Mouse (Mus musculus) myocyte (in vitro differentiated cells): ENCODE measurements around the gene Cd300lf. TPM values are rescaled to one million over a fixed set of nuclear protein-coding genes. Genes with fewer than 3 reads are reported as not detected.

Source experiments
- H3K27me3 ChIP-seq: one replicate; pipeline ENCODE4 v1.6.1; 2011; ENCODE audit not compliant: control insufficient read depth, insufficient read depth, insufficient read length
- H3K36me3 ChIP-seq: one replicate; pipeline ENCODE4 v1.6.1; 2011; ENCODE audit not compliant: control insufficient read depth, insufficient read depth
- H3K4me2 ChIP-seq: one replicate; pipeline ENCODE4 v1.6.1; 2011; ENCODE audit warnings: low read depth, control low read depth
- H3K4me3 ChIP-seq: one replicate; pipeline ENCODE4 v1.5.1; 2011; ENCODE audit warnings: mild to moderate bottlenecking, control low read depth, moderate library complexity
- H3K79me2 ChIP-seq: one replicate; pipeline ENCODE4 v1.6.1; 2011; ENCODE audit not compliant: control insufficient read depth, insufficient read depth
- H3ac ChIP-seq: one replicate; pipeline ENCODE4 v1.6.1; 2011; ENCODE audit not compliant: control insufficient read depth, insufficient read length
- CEBPB ChIP-seq: IDR thresholded peaks from 2 replicates; pipeline ENCODE4 v1.6.1; 2011; ENCODE audit warnings: mild to moderate bottlenecking, moderate library complexity; ENCODE audit not compliant: poor library complexity, insufficient read depth, severe bottlenecking
- E2F4 ChIP-seq: IDR thresholded peaks from one replicate; pipeline ENCODE4 v1.6.1; 2011; ENCODE audit warnings: mild to moderate bottlenecking, control low read depth, moderate library complexity; ENCODE audit not compliant: insufficient read depth
- MAX ChIP-seq: IDR thresholded peaks from one replicate; pipeline ENCODE4 v1.6.1; 2011; ENCODE audit warnings: low read depth, mild to moderate bottlenecking, control low read depth
- MYOD1 ChIP-seq, 3 experiments: IDR thresholded peaks; one replicate each; pipeline ENCODE4 v1.6.1; 2011; ENCODE audit warnings: control low read depth in 2 of 3, low read depth in 2 of 3, mild to moderate bottlenecking in 2 of 3, moderate library complexity in 1 of 3; ENCODE audit not compliant: insufficient read length in 2 of 3, control insufficient read depth in 1 of 3
- MYOG ChIP-seq, 3 experiments: IDR thresholded peaks; one replicate each; pipeline ENCODE4 v1.6.1; 2011; ENCODE audit warnings: control low read depth in 2 of 3, low read depth in 2 of 3, mild to moderate bottlenecking in 2 of 3; ENCODE audit not compliant: insufficient read length in 2 of 3, control insufficient read depth in 1 of 3, insufficient read depth in 1 of 3
- POLR2A ChIP-seq: IDR thresholded peaks from one replicate; pipeline ENCODE4 v1.6.1; 2011; ENCODE audit warnings: low read depth, mild to moderate bottlenecking, control low read depth, moderate library complexity; ENCODE audit not compliant: insufficient read length
- POLR2AphosphoS2 ChIP-seq: IDR thresholded peaks from one replicate; pipeline ENCODE4 v1.6.1; 2011; ENCODE audit warnings: low read depth, control low read depth; ENCODE audit not compliant: insufficient read length
- REST ChIP-seq: IDR thresholded peaks from one replicate; pipeline ENCODE4 v1.6.1; 2011; ENCODE audit warnings: mild to moderate bottlenecking, control low read depth, moderate library complexity; ENCODE audit not compliant: insufficient read depth, insufficient read length
- SRF ChIP-seq: IDR thresholded peaks from one replicate; pipeline ENCODE4 v1.6.1; 2011; ENCODE audit warnings: low read depth; ENCODE audit not compliant: control insufficient read depth, insufficient read length
- TCF12 ChIP-seq: IDR thresholded peaks from one replicate; pipeline ENCODE4 v1.6.1; 2011; ENCODE audit warnings: mild to moderate bottlenecking, control low read depth; ENCODE audit not compliant: poor library complexity, insufficient read depth, severe bottlenecking
- TCF3 ChIP-seq: IDR thresholded peaks from one replicate; pipeline ENCODE4 v1.6.1; 2011; ENCODE audit warnings: low read depth, control low read depth; ENCODE audit not compliant: insufficient read length
- USF1 ChIP-seq: IDR thresholded peaks from one replicate; pipeline ENCODE4 v1.6.1; 2011; ENCODE audit warnings: low read depth, mild to moderate bottlenecking, control low read depth, moderate library complexity
- polyA plus RNA-seq: library from polyadenylated mRNA; unstranded; fragments of >200 nt; fragmentation: generic; extraction: Trizol; gene quantifications from one replicate; pipeline ENCODE4 v1.2.1, GENCODE M21; 2012; ENCODE audit warnings: missing spikeins

The Cd300lf gene
- polyA plus RNA-seq, 1 experiment, result not detected

- Histone ChIP-seq H3K4me2 (no peak overlapping the region), H3ac (no peak overlapping the region), H3K36me3 (no peaks in the 10 kb centered on the region), H3K27me3 (no peaks in the 10 kb centered on the region), H3K4me3 (no peak overlapping the region), H3K79me2 (no peaks in the 10 kb centered on the region)
- no peak for TF ChIP-seq MYOG (IDR thresholded peaks at IDR 0.05; ENCODE audit: control insufficient read depth in 1 of 3, insufficient read depth in 1 of 3, insufficient read length in 2 of 3, low read depth in 2 of 3)
- no peak for TF ChIP-seq CEBPB
- no peak for TF ChIP-seq POLR2AphosphoS2
- no peak for TF ChIP-seq MAX
- TF ChIP-seq REST, result no peak
- no peak for TF ChIP-seq E2F4
Measured at GRCm38 (mm10) chr11:115098203-115098932, 35.4 kb downstream of the Cd300lf start.

GRCm38 (mm10) chr11:115092140-115092539 lies 41.7 kb downstream of the Cd300lf start:
- Histone ChIP-seq H3K4me3 (no peak overlapping the region), H3ac (no peak overlapping the region), H3K27me3 (peaks cover 12% of the 10 kb centered on the region), H3K4me2 (no peak overlapping the region), H3K36me3 (no peaks in the 10 kb centered on the region), H3K79me2 (no peaks in the 10 kb centered on the region)
- no peak for TF ChIP-seq CEBPB
- no peak for TF ChIP-seq MAX
- no peak for TF ChIP-seq USF1
- TF ChIP-seq TCF12, result no peak
- no peak for TF ChIP-seq POLR2A
- TF ChIP-seq REST, result no peak
- TF ChIP-seq TCF3, result no peak
- TF ChIP-seq MYOD1 (IDR thresholded peaks at IDR 0.05; ENCODE audit: control insufficient read depth in 1 of 3, insufficient read length in 2 of 3, low read depth in 2 of 3), result no peak
- TF ChIP-seq POLR2AphosphoS2, result no peak
- no peak for TF ChIP-seq E2F4
- no peak for TF ChIP-seq SRF
- no peak for TF ChIP-seq MYOG (IDR thresholded peaks at IDR 0.05; ENCODE audit: control insufficient read depth in 1 of 3, insufficient read depth in 1 of 3, insufficient read length in 2 of 3, low read depth in 2 of 3)

- H3ac ChIP-seq, result no peak within 1 kb of the TSS
- no peaks in the 10 kb centered on the region for H3K79me2 ChIP-seq
- no peak for TF ChIP-seq POLR2A
- peak; percentile 53 for TF ChIP-seq REST
- H3K36me3 ChIP-seq, result no peaks in the 10 kb centered on the region
- H3K4me2 ChIP-seq, result no peak within 1 kb of the TSS
- H3K4me3 ChIP-seq, result no peak within 1 kb of the TSS
- peaks cover 12% of the 10 kb centered on the region for H3K27me3 ChIP-seq
Measured at GRCm38 (mm10) chr11:115091362-115091901, 42.4 kb downstream of the Cd300lf start, which contains the start of gene Rab37. TSS of gene Rab37 (plus strand) at chr11:115091431.

GRCm38 (mm10) chr11:115089853-115090252 lies 43.9 kb downstream of the Cd300lf start:
- H3K36me3 ChIP-seq, result no peaks in the 10 kb centered on the region
- TF ChIP-seq USF1 (no peak), REST (no peak), TCF12 (no peak), POLR2AphosphoS2 (no peak), POLR2A (no peak), TCF3 (no peak), CEBPB (no peak), MAX (no peak), MYOG (IDR thresholded peaks at IDR 0.05; ENCODE audit: control insufficient read depth in 1 of 3, insufficient read depth in 1 of 3, insufficient read length in 2 of 3, low read depth in 2 of 3) (no peak), MYOD1 (IDR thresholded peaks at IDR 0.05; ENCODE audit: control insufficient read depth in 1 of 3, insufficient read length in 2 of 3, low read depth in 2 of 3) (no peak), SRF (no peak)
- peaks cover 12% of the 10 kb centered on the region for H3K27me3 ChIP-seq
- H3K79me2 ChIP-seq, result no peaks in the 10 kb centered on the region
- no peak overlapping the region for H3K4me3 ChIP-seq
- no peak overlapping the region for H3ac ChIP-seq
- H3K4me2 ChIP-seq, result no peak overlapping the region

- no peak overlapping the region for H3K4me2 ChIP-seq
- H3K79me2 ChIP-seq, result no peaks in the 10 kb centered on the region
- peaks cover 6% of the 10 kb centered on the region for H3K27me3 ChIP-seq
- no peaks in the 10 kb centered on the region for H3K36me3 ChIP-seq
- TF ChIP-seq POLR2AphosphoS2 (no peak), REST (no peak), MAX (no peak), USF1 (no peak), E2F4 (no peak), SRF (no peak), MYOG (IDR thresholded peaks at IDR 0.05; ENCODE audit: control insufficient read depth in 1 of 3, insufficient read depth in 1 of 3, insufficient read length in 2 of 3, low read depth in 2 of 3) (no peak), CEBPB (no peak), POLR2A (no peak), TCF12 (no peak), MYOD1 (IDR thresholded peaks at IDR 0.05; ENCODE audit: control insufficient read depth in 1 of 3, insufficient read length in 2 of 3, low read depth in 2 of 3) (no peak), TCF3 (no peak)
- H3K4me3 ChIP-seq, result no peak overlapping the region
- H3ac ChIP-seq, result no peak overlapping the region
Measured at GRCm38 (mm10) chr11:115086213-115086612, 47.6 kb downstream of the Cd300lf start.
